Mouse (Mus musculus): ENCODE data around the gene Rundc3a.

Rundc3a gene

DNA sequence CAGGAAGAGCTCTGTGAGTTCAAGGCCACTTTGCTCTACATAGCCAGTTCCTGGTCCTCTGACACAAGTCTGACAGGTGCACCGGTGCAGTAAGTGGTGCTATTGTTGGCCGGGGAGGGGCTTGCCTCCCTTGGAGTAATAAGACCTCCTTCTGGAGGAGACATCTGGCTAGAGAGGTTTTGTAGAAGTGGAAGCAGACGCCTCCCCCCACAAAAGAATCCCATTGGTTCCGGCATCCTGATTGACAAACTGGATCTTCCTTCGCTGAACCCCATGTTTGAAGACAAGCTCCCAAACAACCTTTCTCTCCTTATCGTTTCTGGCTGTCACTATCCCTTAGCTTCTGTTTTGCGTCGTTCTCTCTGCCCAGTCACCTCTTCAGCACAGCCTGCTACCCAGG lies 55.1 kb downstream of the Rundc3a start:
- DNase-seq (ENCODE audit: low spot score in 2 of 2): no peak

DNA sequence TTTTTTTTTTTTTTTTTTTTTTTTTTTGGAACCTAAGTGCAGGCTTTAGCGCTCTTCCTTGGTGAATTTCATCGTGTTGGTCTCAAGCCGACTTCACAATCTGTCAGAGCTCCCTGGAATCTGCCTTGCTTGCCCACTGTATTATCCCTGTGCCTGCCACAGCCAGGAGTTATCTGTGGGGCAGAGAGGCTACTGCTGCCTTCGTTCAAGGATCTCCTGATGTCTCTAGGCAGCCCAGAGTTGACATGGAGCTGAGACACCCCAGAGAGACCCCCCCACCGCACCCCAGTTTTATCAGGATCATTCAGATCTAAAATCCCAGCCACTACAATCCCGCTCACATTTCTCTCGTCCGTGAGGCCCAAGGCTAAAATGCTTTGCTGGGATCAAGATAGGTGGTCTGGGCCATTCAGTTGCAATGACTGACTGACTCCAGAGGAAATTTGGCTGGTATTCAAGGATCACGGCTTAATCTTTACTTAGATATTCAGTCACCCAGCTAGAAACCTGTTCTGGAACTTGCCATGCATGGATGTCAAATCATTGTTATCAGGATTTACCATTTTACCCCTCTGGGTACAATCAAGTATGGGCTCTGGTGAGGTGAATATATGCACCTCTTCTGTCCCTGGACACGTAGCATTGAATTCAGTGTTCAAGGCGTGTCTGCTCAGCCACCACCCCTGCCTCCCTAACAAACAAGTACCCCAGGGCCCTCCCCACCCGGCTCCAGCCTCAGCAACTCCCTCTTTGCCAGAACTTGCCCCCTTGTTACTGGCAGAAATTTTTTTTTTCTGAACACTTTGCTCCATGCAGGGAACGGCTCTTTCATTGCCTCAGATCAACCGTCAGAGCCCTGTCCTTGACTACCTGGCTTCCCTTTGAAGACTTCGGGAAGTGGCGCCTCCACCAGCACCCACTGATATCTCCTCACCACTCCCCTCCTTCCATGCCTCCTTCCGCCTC lies 56.1 kb downstream of the Rundc3a start:
- DNase-seq (ENCODE audit: low spot score in 2 of 2): no peak
